Mouse (Mus musculus) natural killer cell, adult 2 months (primary cell): ENCODE measurements around the gene P2ry13.
A peak's percentile ranks its signal among the peaks of the same experiment; 100 is the strongest.

Source experiments
- DNase-seq, 2 experiments: peaks; one replicate each; pipeline ENCODE4 v3.0.0; 2022; ENCODE audit warnings: low spot score in 2 of 2

The P2ry13 gene

GRCm38 (mm10) chr3:59197329-59197948 is 13.2 kb downstream of the P2ry13 start:
- DNase-seq, result no peak

DNA sequence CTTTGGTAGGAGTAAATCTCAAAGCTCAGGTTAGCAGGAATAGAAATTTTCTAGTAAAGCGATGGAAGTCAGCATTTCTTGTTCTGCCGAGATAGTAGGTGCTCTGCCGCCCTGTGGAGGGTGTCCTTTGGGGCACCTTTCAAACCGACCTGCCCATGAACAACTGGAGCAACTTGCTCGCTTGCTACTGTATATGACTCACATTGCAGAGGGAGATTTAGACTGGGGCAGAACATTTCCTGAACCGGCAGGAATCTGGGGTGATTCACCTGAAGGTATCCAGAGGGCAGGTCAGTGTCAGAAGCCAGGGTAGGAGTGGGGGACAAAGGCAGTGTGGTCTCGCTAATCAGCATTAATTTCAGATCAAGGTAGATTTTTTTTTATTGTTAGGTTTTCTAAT is 15.7 kb downstream of the P2ry13 start, which contains the start of gene Gpr87:
TSS of gene Gpr87 (minus strand) at position 167 of the 400 bp plus-strand sequence.
- no peak for DNase-seq

GRCm38 (mm10) chr3:59194099-59194498 is 16.6 kb downstream of the P2ry13 start:
- DNase-seq, result no peak

- no peak for DNase-seq
These were observed 19.0 kb downstream of the P2ry13 start for GRCm38 (mm10) chr3:59191674-59192073.

DNA sequence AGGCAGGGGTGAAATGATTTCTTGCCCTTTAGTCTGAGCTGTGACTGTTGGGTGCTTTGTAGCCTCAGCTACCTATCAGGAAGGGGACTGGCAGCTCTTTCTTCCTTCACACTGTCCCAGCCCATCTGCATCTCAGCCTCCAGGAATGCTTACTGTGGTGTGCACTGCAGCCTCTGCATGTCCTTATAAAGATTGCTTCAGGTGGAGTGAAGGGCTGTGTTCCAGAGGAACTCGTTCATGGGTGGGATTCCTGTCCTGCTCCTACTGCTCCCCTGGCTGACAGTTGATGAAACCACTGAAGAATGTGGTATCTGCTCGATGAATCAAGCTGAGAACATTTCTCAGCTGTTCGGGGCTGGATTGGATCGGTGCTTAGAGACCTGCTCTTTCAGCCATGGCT is 23.3 kb downstream of the P2ry13 start:
- no peak for DNase-seq

GRCm38 (mm10) chr3:59185662-59186061 is 25.0 kb downstream of the P2ry13 start:
- DNase-seq, result no peak

GRCm38 (mm10) chr3:59182129-59182528 is 28.6 kb downstream of the P2ry13 start:
- DNase-seq, result no peak

- no peak for DNase-seq
These were observed 29.5 kb downstream of the P2ry13 start for GRCm38 (mm10) chr3:59181134-59181533.

GRCm38 (mm10) chr3:59176871-59177270 is 33.8 kb downstream of the P2ry13 start:
- no peak for DNase-seq

GRCm38 (mm10) chr3:59175234-59175633 is 35.4 kb downstream of the P2ry13 start:
- peak; percentile 20 to 54 for DNase-seq

- peak in 1 of 2 experiments; percentile 48 for DNase-seq
These were observed 36.1 kb downstream of the P2ry13 start for GRCm38 (mm10) chr3:59174426-59175154.

- no peak for DNase-seq
These were observed 40.6 kb downstream of the P2ry13 start for GRCm38 (mm10) chr3:59169921-59170627.

DNA sequence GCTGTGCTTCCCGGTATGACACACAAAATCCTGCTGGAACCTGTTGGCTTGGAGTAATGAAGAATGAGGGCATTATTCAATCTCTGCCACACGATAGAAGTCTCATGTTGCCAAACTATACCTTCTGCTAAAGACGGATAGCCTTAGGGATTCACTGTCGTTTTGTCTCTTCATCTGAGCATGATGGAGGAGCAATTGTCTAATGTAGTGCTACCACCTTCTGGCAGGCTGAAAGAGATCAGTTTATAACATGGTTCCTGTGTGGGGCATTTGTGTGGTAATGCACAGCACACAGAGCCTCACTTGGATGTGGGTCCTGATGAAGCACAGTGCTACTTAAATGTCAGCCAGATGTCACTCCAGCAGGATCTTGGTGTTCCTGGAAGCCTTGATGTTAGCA is 41.5 kb downstream of the P2ry13 start:
- DNase-seq, result no peak

- no peak for DNase-seq
These were observed 42.2 kb downstream of the P2ry13 start for GRCm38 (mm10) chr3:59168476-59168875.

- no peak for DNase-seq
These were observed 43.1 kb downstream of the P2ry13 start for GRCm38 (mm10) chr3:59167417-59168054.

DNA sequence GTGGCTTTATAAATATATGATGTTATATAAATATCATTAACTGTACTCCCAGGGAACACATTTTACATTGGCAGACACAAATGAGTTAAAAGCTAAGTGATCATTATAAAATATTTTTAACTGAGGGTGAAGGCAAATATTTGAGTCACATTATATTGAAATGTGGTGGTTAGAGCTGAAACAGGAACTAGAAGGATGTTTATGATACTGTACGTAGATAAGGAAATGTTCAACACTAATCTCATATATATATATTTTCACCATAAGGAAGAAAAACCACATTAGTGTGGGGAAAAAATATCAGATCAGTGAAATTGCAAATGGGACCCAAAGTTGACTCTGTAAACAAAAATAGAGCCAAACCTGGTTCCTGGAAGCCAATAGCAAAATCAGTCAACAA is 50.2 kb downstream of the P2ry13 start:
- DNase-seq, result no peak
